In genomic region chr11:51526631-51527161, GRCm38 (mm10) we compare ENCODE assay signal across 11 mouse cellular contexts. TPM values are rescaled to one million over a fixed set of nuclear protein-coding genes. Genes with fewer than 3 reads are reported as not detected.
A peak's percentile ranks its signal among the peaks of the same experiment; 100 is the strongest.
DNase-seq lines count a peak whose midpoint lies in the region; ATAC-seq and TF ChIP-seq lines count a peak whose summit lies in the region.
"Had no signal": no experiment of that assay in that cellular context is flagged by ENCODE, and none has a peak within 500 bp of the region (broad histone marks: within the 10 kb centered on the region; RNA-seq: fewer than 3 reads in every experiment).

No protein-coding gene starts in this region.

- peak; percentile 59 for DNase-seq in adrenal gland, adult 2 months
- no peak for DNase-seq in adrenal gland, postnatal 4 days (ENCODE audit: low spot score in 2 of 2)
- peak; percentile 39 for DNase-seq in hindbrain, postnatal 0 days (ENCODE audit: low spot score)
- DNase-seq in embryonic facial prominence, embryonic 14.5 days (ENCODE audit: low spot score): peak; percentile 68
- DNase-seq in thymus, postnatal 36 days: no peak
- DNase-seq in cerebellum, adult 9-10 months: no peak
- DNase-seq: gastrocnemius, postnatal 10 days; lung, postnatal 10 days had no signal

- H3K4me1 ChIP-seq in hindbrain, postnatal 0 days (ENCODE audit: insufficient read depth, low read length): no peaks in the 10 kb centered on the region
- 0 out of 2 replicates have a peak, but pooled peaks cover 3% of the 10 kb centered on the region for H3K4me1 ChIP-seq in hindbrain, embryonic 13.5 days (replicated peaks)
- peaks cover 19% of the 10 kb centered on the region for H3K4me1 ChIP-seq in embryonic facial prominence, embryonic 14.5 days (ENCODE audit: control insufficient read depth, insufficient read depth, low read length)

- H3K9ac ChIP-seq in hindbrain, postnatal 0 days (replicated peaks; ENCODE audit: low read length): no peak overlapping the region
- H3K9ac ChIP-seq in hindbrain, embryonic 13.5 days: no peak overlapping the region
- peak overlapping the region; percentile 11; the same call in 1 of the 2 replicates for H3K9ac ChIP-seq in embryonic facial prominence, embryonic 14.5 days (ENCODE audit: low read depth, low read length)

- H3K36me3 ChIP-seq in hindbrain, postnatal 0 days (ENCODE audit: insufficient read depth, low read length): no peaks in the 10 kb centered on the region
- H3K36me3 ChIP-seq in hindbrain, embryonic 13.5 days: no peaks in the 10 kb centered on the region
- H3K36me3 ChIP-seq in C2C12 (ENCODE audit: control insufficient read depth, insufficient read depth): no peaks in the 10 kb centered on the region
- H3K36me3 ChIP-seq in embryonic facial prominence, embryonic 14.5 days (ENCODE audit: control insufficient read depth, insufficient read depth, low read length): no peaks in the 10 kb centered on the region

- H3K4me2 ChIP-seq in hindbrain, postnatal 0 days (ENCODE audit: low read depth, low read length): no peak overlapping the region
- no peak overlapping the region for H3K4me2 ChIP-seq in hindbrain, embryonic 13.5 days
- H3K4me2 ChIP-seq in embryonic facial prominence, embryonic 14.5 days (ENCODE audit: low read depth, low read length): no peak overlapping the region

- no peaks in the 10 kb centered on the region for H3K9me3 ChIP-seq in hindbrain, postnatal 0 days (ENCODE audit: low read length)
- H3K9me3 ChIP-seq in hindbrain, embryonic 13.5 days: no peaks in the 10 kb centered on the region
- H3K9me3 ChIP-seq in embryonic facial prominence, embryonic 14.5 days (ENCODE audit: control insufficient read depth, low read length): no peaks in the 10 kb centered on the region

- no peak for TF ChIP-seq CTCF in hindbrain, postnatal 0 days (IDR thresholded peaks at IDR 0.05; ENCODE audit: low read depth)
- no peak for TF ChIP-seq CTCF in C2C12 (IDR thresholded peaks at IDR 0.05; ENCODE audit: control insufficient read depth, insufficient read depth, insufficient read length)

- no peak overlapping the region for H3ac ChIP-seq in C2C12 (ENCODE audit: control insufficient read depth, insufficient read length, low read depth)

- no peaks in the 10 kb centered on the region for H3K27me3 ChIP-seq in hindbrain, postnatal 0 days (ENCODE audit: insufficient read depth, low read length)
- H3K27me3 ChIP-seq in hindbrain, embryonic 13.5 days: no peaks in the 10 kb centered on the region
- H3K27me3 ChIP-seq in C2C12 (ENCODE audit: control insufficient read depth, insufficient read depth, insufficient read length): peaks cover 4% of the 10 kb centered on the region
- H3K27me3 ChIP-seq in embryonic facial prominence, embryonic 14.5 days (replicated peaks; ENCODE audit: control insufficient read depth, insufficient read depth, low read length): no peaks in the 10 kb centered on the region

- no peaks in the 10 kb centered on the region for H3K79me3 ChIP-seq in C2C12 (ENCODE audit: low read depth)

- ATAC-seq in hindbrain, postnatal 0 days: no peak
- no peak for ATAC-seq in hindbrain, embryonic 13.5 days (ENCODE audit: low FRiP score)
- no peak for ATAC-seq in embryonic facial prominence, embryonic 14.5 days (ENCODE audit: low read depth)

- H3K79me2 ChIP-seq in C2C12 (ENCODE audit: control insufficient read depth, insufficient read depth): no peaks in the 10 kb centered on the region

- no peak overlapping the region for H3K4me3 ChIP-seq in hindbrain, postnatal 0 days (ENCODE audit: low read length)
- H3K4me3 ChIP-seq in hindbrain, embryonic 13.5 days: no peak overlapping the region
- H3K4me3 ChIP-seq in C2C12 (ENCODE audit: insufficient read depth, poor library complexity, severe bottlenecking): peak overlapping the region; percentile 2
- no peak overlapping the region for H3K4me3 ChIP-seq in embryonic facial prominence, embryonic 14.5 days (ENCODE audit: low read depth, low read length)
- H3K4me3 ChIP-seq: layer of hippocampus, adult 2 months had no signal

- no peak overlapping the region for H3K27ac ChIP-seq in hindbrain, postnatal 0 days
- no peak overlapping the region for H3K27ac ChIP-seq in hindbrain, embryonic 13.5 days
- H3K27ac ChIP-seq in embryonic facial prominence, embryonic 14.5 days (replicated peaks; ENCODE audit: low read depth, low read length): no peak overlapping the region
- H3K27ac ChIP-seq: layer of hippocampus, adult 2 months had no signal

- WGBS in hindbrain, postnatal 0 days: 45% methylated on average over 14 of the region's 14 CpGs
- WGBS in hindbrain, embryonic 13.5 days: 66% methylated on average over 14 of the region's 14 CpGs
- WGBS in embryonic facial prominence, embryonic 14.5 days: 41% methylated on average over 14 of the region's 14 CpGs

TF ChIP-seq in C2C12, 6 proteins besides CTCF, POLR2A, EP300 and RAD21:
- TF ChIP-seq FOSL1 (IDR thresholded peaks at IDR 0.05; ENCODE audit: insufficient read depth, low read length, poor library complexity, severe bottlenecking) (no peak), CEBPB (IDR thresholded peaks at IDR 0.05; ENCODE audit: low read depth) (no peak), USF1 (IDR thresholded peaks at IDR 0.05; ENCODE audit: low read depth) (no peak), MAX (IDR thresholded peaks at IDR 0.05) (no peak), MYOD1 (IDR thresholded peaks at IDR 0.05; ENCODE audit: control insufficient read depth, insufficient read length, low read depth) (no peak), MYOG (IDR thresholded peaks at IDR 0.05; ENCODE audit: control insufficient read depth, extremely low read depth, insufficient read length) (no peak)

RNA-seq across cellular contexts. Expression of gene Phykpl, which starts 57.9 kb away (rescaled TPM):
- 10 to 100 TPM; 21.7 to 23.3 TPM for total RNA-seq in adrenal gland, adult 2 months (2021)
- 29.2 and 35.1 TPM in 2 replicates for polyA plus RNA-seq in adrenal gland, adult 2 months (2012; rRNA removed)
- total RNA-seq in adrenal gland, postnatal 4 days (2021): 10 to 100 TPM; 39.2 to 42.2 TPM
- total RNA-seq in hindbrain, postnatal 0 days (2014; rRNA removed): 3.8 and 5.3 TPM in 2 replicates
- polyA plus RNA-seq in hindbrain, postnatal 0 days (2015; fragmentation: Nextera tagmentation; extraction: Ambion mirVana): 7.9 and 8.6 TPM in 2 replicates
- polyA plus RNA-seq in hindbrain, embryonic 13.5 days (2015; fragmentation: Nextera tagmentation; extraction: Ambion mirVana): 10.5 and 11.0 TPM in 2 replicates
- polyA plus RNA-seq in C2C12 (2012; fragmentation: generic; extraction: Trizol): 7.7 TPM
- 15.2 and 17.4 TPM in 2 replicates for polyA plus RNA-seq in embryonic facial prominence, embryonic 14.5 days (2014; fragmentation: Nextera tagmentation; extraction: Ambion mirVana)

Comparison
In these comparisons a context has a peak if more than half of its experiments do, and no peak if none do; other contexts are left out.
1. DNase-seq: peak in adrenal gland, adult 2 months (single experiment), hindbrain, postnatal 0 days (single experiment) and embryonic facial prominence, embryonic 14.5 days (single experiment); none in adrenal gland, postnatal 4 days (0 of 2), thymus, postnatal 36 days (0 of 2) and cerebellum, adult 9-10 months (single experiment).